15 mouse cellular contexts compared by ENCODE assay signal in the genomic region with DNA sequence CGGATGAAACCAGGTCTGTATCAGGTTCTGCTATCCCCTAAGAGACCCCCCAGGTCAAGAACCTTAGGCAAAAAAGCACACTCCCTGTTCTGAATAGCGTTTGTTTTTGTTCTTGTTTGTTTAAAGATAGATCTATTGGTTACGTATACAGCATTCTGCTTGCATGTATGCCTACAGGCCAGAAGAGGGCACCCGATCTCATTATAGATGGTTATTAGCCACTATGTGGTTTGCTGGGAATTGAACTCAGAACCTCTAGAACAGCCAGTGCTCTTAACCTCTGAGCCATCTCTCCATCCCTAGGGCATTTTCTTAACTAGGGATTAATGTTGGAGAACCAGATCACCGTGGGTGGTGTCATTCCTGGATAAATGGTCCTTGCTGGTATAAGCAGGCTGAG. TPM values are rescaled to one million over a fixed set of nuclear protein-coding genes. Genes with fewer than 3 reads are reported as not detected.
"Had no signal": no experiment of that assay in that cellular context is flagged by ENCODE, and none has a peak within 500 bp of the region (broad histone marks: within the 10 kb centered on the region; RNA-seq: fewer than 3 reads in every experiment).

No protein-coding gene starts in this region.

- H3K27ac ChIP-seq: kidney, embryonic 15.5 days; limb, embryonic 13.5 days; midbrain, embryonic 13.5 days; stomach, embryonic 15.5 days had no signal

- H3K9me3 ChIP-seq: kidney, embryonic 15.5 days; limb, embryonic 13.5 days; midbrain, embryonic 13.5 days; stomach, embryonic 15.5 days had no signal

- H3K4me3 ChIP-seq: kidney, embryonic 15.5 days; limb, embryonic 13.5 days; midbrain, embryonic 13.5 days; myocyte; stomach, embryonic 15.5 days had no signal

- ATAC-seq: intestine, embryonic 16.5 days; midbrain, embryonic 13.5 days had no signal

- H3K9ac ChIP-seq: kidney, embryonic 15.5 days; limb, embryonic 13.5 days; midbrain, embryonic 13.5 days; stomach, embryonic 15.5 days had no signal

- H3K27me3 ChIP-seq: midbrain, embryonic 13.5 days had no signal

- DNase-seq: left cerebral cortex, postnatal 4 days; lung, adult 18-20 months; retina, postnatal 1 day; right cerebral cortex, postnatal 4 days; spleen, adult 18-20 months; thymus, adult 2 months had no signal

- H3K36me3 ChIP-seq: kidney, embryonic 15.5 days; limb, embryonic 13.5 days; stomach, embryonic 15.5 days had no signal

- H3K4me2 ChIP-seq: kidney, embryonic 15.5 days; limb, embryonic 13.5 days; midbrain, embryonic 13.5 days; stomach, embryonic 15.5 days had no signal

- H3K4me1 ChIP-seq: stomach, embryonic 15.5 days had no signal

RNA-seq across cellular contexts. Expression of a gene that starts 6.0 kb away (rescaled TPM):
- total RNA-seq: liver, adult 2 months; neutrophil, adult 5-6 weeks had no signal
- polyA plus RNA-seq: liver, adult 2 months had no signal

RNA-seq across cellular contexts. Expression of a gene that starts 17.3 kb away (rescaled TPM):
- total RNA-seq: left cerebral cortex, postnatal 10 days; liver, adult 2 months had no signal

RNA-seq across cellular contexts. Expression of a gene that starts 25.2 kb away (rescaled TPM):
- total RNA-seq: neutrophil, adult 5-6 weeks had no signal
